Mouse (Mus musculus) brain, embryonic 14.5 days (tissue): ENCODE measurements at regions not wholly inside any gene's neighbourhood (a gene's known extent, or its start where the extent isn't known, plus 50 kb on each side); places are given as distances from the start of the nearest gene placed in this dataset.

Experiments used
- CTCF ChIP-seq: fragments of 200-500 bp; IDR thresholded peaks from 2 replicates; pipeline ENCODE4 v1.5.1; 2012; ENCODE audit warnings: inconsistent platforms, mild to moderate bottlenecking, moderate library complexity, borderline replicate concordance; ENCODE audit not compliant: insufficient read depth, insufficient read length; ENCODE audit errors: extremely low read depth
- POLR2A ChIP-seq: fragments of 200-500 bp; IDR thresholded peaks from 2 replicates; pipeline ENCODE4 v1.6.1; 2012; ENCODE audit warnings: mild to moderate bottlenecking, inconsistent platforms, borderline replicate concordance; ENCODE audit not compliant: poor library complexity, insufficient read depth, insufficient read length, severe bottlenecking; ENCODE audit errors: extremely low read depth

DNA sequence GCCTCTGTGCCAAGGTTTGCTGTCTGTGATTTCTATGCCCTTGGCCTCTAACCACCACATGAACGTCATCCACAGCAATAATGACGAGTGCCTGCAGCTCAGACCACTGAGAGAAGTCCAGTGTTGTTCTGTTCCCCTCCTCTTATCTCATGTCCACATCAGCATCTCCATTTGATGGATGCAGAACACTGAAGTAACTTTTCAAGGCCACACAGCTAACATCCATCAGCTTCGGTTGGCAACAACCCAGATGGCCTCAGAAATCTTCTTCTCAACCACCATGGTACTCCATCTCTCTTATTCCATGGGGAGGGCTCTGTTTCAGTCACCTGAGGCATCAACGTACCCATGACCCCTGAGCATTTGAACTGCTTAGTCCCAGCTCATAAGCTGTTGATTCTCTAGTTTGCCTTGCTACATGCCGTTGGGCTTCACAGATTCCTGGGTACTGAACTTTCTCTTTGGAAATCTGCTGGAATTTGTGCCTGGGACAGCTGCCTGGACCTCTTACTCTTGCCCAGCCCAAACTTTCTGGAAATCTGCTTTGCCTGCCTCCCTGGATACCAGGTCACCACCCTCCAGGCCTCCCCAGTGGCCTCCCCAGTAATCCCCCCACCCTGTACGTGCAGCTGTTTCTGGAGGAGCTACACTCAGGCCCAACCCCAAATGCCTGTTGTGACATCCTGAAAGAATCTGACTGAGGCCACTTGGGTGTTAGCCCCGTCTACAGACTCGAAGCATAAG lies 94.1 kb upstream of the Fggy start:
- TF ChIP-seq POLR2A = no peak
- TF ChIP-seq CTCF = no peak
